Mouse (Mus musculus) hindbrain, embryonic 11.5 days (tissue): Measurements from ENCODE around the gene Txndc17. TPM values are rescaled to one million over a fixed set of nuclear protein-coding genes. Genes with fewer than 3 reads are reported as not detected.

Experiments
- ATAC-seq: fragments of 200-750 bp; cut with Nextera tagmentation; 2 replicates; pipeline ENCODE4 v1.8.0; 2017; ENCODE audit warnings: mild to moderate bottlenecking, moderate TSS enrichment, moderate library complexity; ENCODE audit not compliant: low FRiP score
- DNase-seq: peaks from one replicate; pipeline ENCODE4 v3.0.0-alpha.2; 2015; ENCODE audit warnings: low spot score
- H3K27ac ChIP-seq: fragments of 300-500 bp; sonication (generic); 2 replicates; pipeline ENCODE4 v1.5.1; 2014; ENCODE audit warnings: mild to moderate bottlenecking, low read depth, low read length
- H3K27me3 ChIP-seq: fragments of 300-500 bp; sonication (generic); 2 replicates; pipeline ENCODE4 v1.6.1; 2014; ENCODE audit warnings: mild to moderate bottlenecking, low read length, moderate library complexity, mixed read lengths; ENCODE audit not compliant: control insufficient read depth, insufficient read depth
- H3K36me3 ChIP-seq: fragments of 300-500 bp; sonication (generic); 2 replicates; pipeline ENCODE4 v1.6.1; 2014; ENCODE audit warnings: mild to moderate bottlenecking, low read length, moderate library complexity, mixed read lengths; ENCODE audit not compliant: control insufficient read depth, insufficient read depth
- H3K4me1 ChIP-seq: fragments of 300-500 bp; sonication (generic); replicated peaks from 2 replicates; pipeline ENCODE4 v1.6.1; 2014; ENCODE audit warnings: low read length, mixed read lengths; ENCODE audit not compliant: control insufficient read depth, insufficient read depth
- H3K4me2 ChIP-seq: fragments of 300-500 bp; sonication (generic); replicated peaks from 2 replicates; pipeline ENCODE4 v1.6.1; 2014; ENCODE audit warnings: mild to moderate bottlenecking, low read depth, low read length
- H3K4me3 ChIP-seq: fragments of 300-500 bp; sonication (generic); 2 replicates; pipeline ENCODE4 v1.5.1; 2014; ENCODE audit warnings: low read depth, low read length
- H3K9ac ChIP-seq: fragments of 300-500 bp; sonication (generic); 2 replicates; pipeline ENCODE4 v1.6.1; 2014; ENCODE audit warnings: low read depth, low read length
- H3K9me3 ChIP-seq: fragments of 300-500 bp; sonication (generic); 2 replicates; pipeline ENCODE4 v1.6.1; 2016; ENCODE audit warnings: low read length; ENCODE audit not compliant: control insufficient read depth
- WGBS: fragments of 180-500 bp; shearing (Covaris S2); extraction: QIAGEN DNeasy Blood & Tissue Kit; methylation state at CpG from one replicate; pipeline ENCODE4 v1.1.7; 2014; 5-methylcytosine and 5-hydroxymethylcytosine counted together
- polyA plus RNA-seq: library from polyadenylated mRNA; unstranded; fragments of >200 nt; fragmentation: Nextera tagmentation; extraction: Ambion mirVana; gene quantifications from 2 replicates; pipeline ENCODE4 v1.2.1, GENCODE M21; 2014

Txndc17 gene
- polyA plus RNA-seq, 1 experiment from 2014 or later, result 181 TPM

- DNase-seq (no peak), ATAC-seq (no peak)
- 21% methylated on average over 17 of the region's 17 CpGs for WGBS
- Histone ChIP-seq H3K27ac (no peak overlapping the region), H3K4me1 (peaks cover 8% of the 10 kb centered on the region; the same call in 1 of the 2 replicates), H3K4me2 (peak overlapping the region; percentile 77), H3K27me3 (no peaks in the 10 kb centered on the region), H3K9me3 (no peaks in the 10 kb centered on the region), H3K4me3 (peak overlapping the region; percentile 70), H3K36me3 (peaks cover 11% of the 10 kb centered on the region; the same call in 1 of the 2 replicates), H3K9ac (peak overlapping the region; percentile 62)
These were observed 559 bp downstream of the Txndc17 start for GRCm38 (mm10) chr11:72207834-72208377.

- under 1% methylated on average over 51 of the region's 51 CpGs for WGBS
- H3K4me2 ChIP-seq, result peak overlapping the region; percentile 94
- ATAC-seq, result peak; percentile 97
- H3K9me3 ChIP-seq, result no peaks in the 10 kb centered on the region
- peaks cover 11% of the 10 kb centered on the region; the same call in 1 of the 2 replicates for H3K36me3 ChIP-seq
- peak; percentile 98 for DNase-seq
- peak overlapping the region; percentile 80 for H3K9ac ChIP-seq
- H3K27me3 ChIP-seq, result no peaks in the 10 kb centered on the region
- peak overlapping the region; percentile 90 for H3K4me3 ChIP-seq
- no peaks in the 10 kb centered on the region for H3K4me1 ChIP-seq
- H3K27ac ChIP-seq, result peak overlapping the region; percentile 62; the same call in 1 of the 2 replicates
These were observed 7.5 kb downstream of the Txndc17 start for GRCm38 (mm10) chr11:72214591-72215409.

- peaks cover 11% of the 10 kb centered on the region; the same call in 1 of the 2 replicates for H3K36me3 ChIP-seq
- DNase-seq, result peak; percentile 70
These were observed 8.1 kb downstream of the Txndc17 start, which contains the start of gene Med31 for GRCm38 (mm10) chr11:72215410-72215797. Gene Med31 (minus strand): TSS chr11:72215592.

GRCm38 (mm10) chr11:72217116-72217515 lies 9.8 kb downstream of the Txndc17 start:
- H3K36me3 ChIP-seq, result 0 out of 2 replicates have a peak, but pooled peaks cover 1% of the 10 kb centered on the region
- WGBS, result 89% methylated on average over 5 of the region's 5 CpGs
- H3K9ac ChIP-seq, result no peak overlapping the region

More at GRCm38 (mm10) chr11:72215410-72215797, 8.1 kb downstream of the Txndc17 start, which contains the start of gene Med31:
- H3K9ac ChIP-seq, result peak within 1 kb of the TSS; percentile 80
- 3% methylated on average over 29 of the region's 29 CpGs for WGBS
- no peaks in the 10 kb centered on the region for H3K27me3 ChIP-seq
- peak; percentile 85 for ATAC-seq
- H3K4me1 ChIP-seq, result no peaks in the 10 kb centered on the region
- peak within 1 kb of the TSS; percentile 62; the same call in 1 of the 2 replicates for H3K27ac ChIP-seq
- H3K9me3 ChIP-seq, result no peaks in the 10 kb centered on the region
- peak within 1 kb of the TSS; percentile 90 for H3K4me3 ChIP-seq
- H3K4me2 ChIP-seq, result peak within 1 kb of the TSS; percentile 94

GRCm38 (mm10) chr11:72221278-72221677 lies 13.9 kb downstream of the Txndc17 start:
- Histone ChIP-seq H3K27me3 (no peaks in the 10 kb centered on the region), H3K4me2 (no peak overlapping the region), H3K9ac (no peak overlapping the region), H3K36me3 (no peaks in the 10 kb centered on the region), H3K27ac (no peak overlapping the region), H3K4me3 (no peak overlapping the region), H3K9me3 (no peaks in the 10 kb centered on the region), H3K4me1 (no peaks in the 10 kb centered on the region)
- DNase-seq, result peak; percentile 87
- no peak for ATAC-seq
- 16% methylated on average over 6 of the region's 6 CpGs for WGBS

More at GRCm38 (mm10) chr11:72217116-72217515, 9.8 kb downstream of the Txndc17 start:
- Histone ChIP-seq H3K27me3 (no peaks in the 10 kb centered on the region), H3K9me3 (no peaks in the 10 kb centered on the region), H3K27ac (no peak overlapping the region), H3K4me3 (no peak overlapping the region), H3K4me2 (no peak overlapping the region), H3K4me1 (no peaks in the 10 kb centered on the region)
- DNase-seq (no peak), ATAC-seq (no peak)

- no peak overlapping the region for H3K9ac ChIP-seq
- no peak overlapping the region for H3K4me3 ChIP-seq
- 82% methylated on average over 4 of the region's 4 CpGs for WGBS
- H3K4me2 ChIP-seq, result no peak overlapping the region
- H3K36me3 ChIP-seq, result no peaks in the 10 kb centered on the region
- H3K27me3 ChIP-seq, result no peaks in the 10 kb centered on the region
- DNase-seq (no peak), ATAC-seq (no peak)
- H3K9me3 ChIP-seq, result no peaks in the 10 kb centered on the region
- H3K4me1 ChIP-seq, result no peaks in the 10 kb centered on the region
- H3K27ac ChIP-seq, result no peak overlapping the region
These were observed 16.1 kb downstream of the Txndc17 start for GRCm38 (mm10) chr11:72223414-72223813.

GRCm38 (mm10) chr11:72224865-72225264 lies 17.5 kb downstream of the Txndc17 start:
- WGBS, result 19% methylated on average over 5 of the region's 5 CpGs
- Histone ChIP-seq H3K4me1 (no peaks in the 10 kb centered on the region), H3K36me3 (no peaks in the 10 kb centered on the region), H3K27ac (no peak overlapping the region), H3K27me3 (no peaks in the 10 kb centered on the region), H3K4me3 (no peak overlapping the region), H3K4me2 (no peak overlapping the region), H3K9me3 (no peaks in the 10 kb centered on the region), H3K9ac (no peak overlapping the region)
- ATAC-seq (no peak), DNase-seq (peak; percentile 83)

GRCm38 (mm10) chr11:72226020-72226791 lies 18.9 kb downstream of the Txndc17 start:
- H3K27ac ChIP-seq, result no peak overlapping the region
- ATAC-seq, result 0 out of 2 replicates have a peak, but pooled peaks have one; percentile 10
- H3K27me3 ChIP-seq, result no peaks in the 10 kb centered on the region
- DNase-seq, result peak; percentile 35
- no peak overlapping the region for H3K4me2 ChIP-seq
- 47% methylated on average over 10 of the region's 10 CpGs for WGBS
- no peaks in the 10 kb centered on the region for H3K36me3 ChIP-seq
- H3K9me3 ChIP-seq, result no peaks in the 10 kb centered on the region
- no peak overlapping the region for H3K4me3 ChIP-seq
- H3K9ac ChIP-seq, result no peak overlapping the region
- no peaks in the 10 kb centered on the region for H3K4me1 ChIP-seq
